Mouse (Mus musculus) small intestine, adult 2 months (tissue): Measurements from ENCODE around the gene Rps9.

Experiments
- CTCF ChIP-seq: fragments of 200-500 bp; IDR thresholded peaks from 2 replicates; pipeline ENCODE4 v1.5.1; 2012; ENCODE audit warnings: low read depth, mild to moderate bottlenecking, control low read depth, inconsistent platforms, low read length, moderate library complexity, mixed read lengths; ENCODE audit not compliant: insufficient replicate concordance, insufficient read length; ENCODE audit errors: extremely low read depth
- POLR2A ChIP-seq: fragments of 200-500 bp; IDR thresholded peaks from 2 replicates; pipeline ENCODE4 v1.6.1; 2012; ENCODE audit warnings: low read depth, mild to moderate bottlenecking, control low read depth, inconsistent platforms, low read length, moderate library complexity

- TF ChIP-seq CTCF = no peak
- TF ChIP-seq POLR2A = no peak
Measured at GRCm38 (mm10) chr7:3703148-3703878, 480 bp upstream of the Rps9 start.
